Mouse (Mus musculus) hindbrain, embryonic 10.5 days (tissue): ENCODE measurements around the gene Art3. TPM values are rescaled to one million over a fixed set of nuclear protein-coding genes. Genes with fewer than 3 reads are reported as not detected.

ENCODE experiments used
- DNase-seq: peaks from one replicate; pipeline ENCODE4 v3.0.0-alpha.2; 2017; ENCODE audit warnings: low spot score
- H3K27ac ChIP-seq: fragments of 300-500 bp; sonication (generic); 2 replicates; pipeline ENCODE4 v1.5.1; 2016; ENCODE audit warnings: mild to moderate bottlenecking, moderate library complexity
- H3K27me3 ChIP-seq: fragments of 300-500 bp; sonication (generic); 2 replicates; pipeline ENCODE4 v1.6.1; 2016; ENCODE audit warnings: mild to moderate bottlenecking; ENCODE audit not compliant: poor library complexity, insufficient read depth, severe bottlenecking
- H3K36me3 ChIP-seq: fragments of 300-500 bp; sonication (generic); 2 replicates; pipeline ENCODE4 v1.6.1; 2016; ENCODE audit warnings: mild to moderate bottlenecking, moderate library complexity
- H3K4me1 ChIP-seq: fragments of 300-500 bp; sonication (generic); replicated peaks from 2 replicates; pipeline ENCODE4 v1.6.1; 2016; ENCODE audit warnings: mild to moderate bottlenecking
- H3K4me3 ChIP-seq: fragments of 300-500 bp; sonication (generic); 2 replicates; pipeline ENCODE4 v1.5.1; 2016; ENCODE audit warnings: mild to moderate bottlenecking, moderate library complexity
- H3K9me3 ChIP-seq: fragments of 300-500 bp; sonication (generic); 2 replicates; pipeline ENCODE4 v1.6.1; 2016; ENCODE audit warnings: mild to moderate bottlenecking, moderate library complexity
- WGBS: fragments of 180-500 bp; shearing (Covaris S2); methylation state at CpG from one replicate; pipeline ENCODE4 v1.1.7; 2016; 5-methylcytosine and 5-hydroxymethylcytosine counted together
- polyA plus RNA-seq: library from polyadenylated mRNA; unstranded; fragments of >200 nt; fragmentation: Nextera tagmentation; extraction: Ambion mirVana; gene quantifications from 2 replicates; pipeline ENCODE4 v1.2.1, GENCODE M21; 2016

Gene Art3
- polyA plus RNA-seq, 1 experiment from 2014 or later = 2.7 TPM

GRCm38 (mm10) chr5:92452876-92453275 is 121.2 kb downstream of the Art3 start:
- H3K4me1 ChIP-seq = no peaks in the 10 kb centered on the region
- H3K27ac ChIP-seq = no peak overlapping the region
- no peaks in the 10 kb centered on the region for H3K27me3 ChIP-seq
- WGBS = 93% methylated on average over 5 of the region's 5 CpGs
- no peaks in the 10 kb centered on the region for H3K9me3 ChIP-seq
- peaks cover 81% of the 10 kb centered on the region for H3K36me3 ChIP-seq
- H3K4me3 ChIP-seq = no peak overlapping the region
- DNase-seq = no peak

- Histone ChIP-seq H3K4me1 (no peaks in the 10 kb centered on the region), H3K36me3 (peaks cover 55% of the 10 kb centered on the region), H3K9me3 (no peaks in the 10 kb centered on the region), H3K27me3 (no peaks in the 10 kb centered on the region), H3K4me3 (no peak overlapping the region), H3K27ac (no peak overlapping the region)
- DNase-seq = no peak
- WGBS = 84% methylated on average over 2 of the region's 2 CpGs
Measured at GRCm38 (mm10) chr5:92457410-92457809, 125.8 kb downstream of the Art3 start.

GRCm38 (mm10) chr5:92458726-92459125 is 127.1 kb downstream of the Art3 start:
- Histone ChIP-seq H3K4me3 (no peak overlapping the region), H3K36me3 (peaks cover 45% of the 10 kb centered on the region), H3K4me1 (no peaks in the 10 kb centered on the region), H3K27ac (no peak overlapping the region), H3K27me3 (no peaks in the 10 kb centered on the region), H3K9me3 (no peaks in the 10 kb centered on the region)
- no peak for DNase-seq
- WGBS = 34% methylated on average over 5 of the region's 5 CpGs

DNA sequence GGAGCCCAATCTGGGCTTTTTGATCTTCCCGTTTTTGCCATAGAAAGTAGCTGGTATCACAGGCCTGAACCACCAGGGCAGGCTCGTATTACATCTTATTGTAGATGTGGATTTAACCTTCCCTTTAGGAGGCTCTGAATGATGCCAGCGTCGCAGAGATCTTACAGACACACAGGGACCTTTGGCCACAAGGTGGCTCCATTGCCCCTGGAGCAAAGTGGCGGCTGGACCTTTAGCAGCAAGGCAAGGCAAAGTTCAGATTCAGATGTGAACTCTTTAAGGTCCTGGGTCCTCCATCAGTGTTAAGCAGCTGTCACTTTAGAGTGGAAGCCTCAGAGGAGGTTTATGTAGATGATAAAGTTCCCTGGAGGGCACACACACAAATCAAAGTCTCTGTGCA is 129.7 kb downstream of the Art3 start:
- Histone ChIP-seq H3K4me1 (no peaks in the 10 kb centered on the region), H3K4me3 (no peak overlapping the region), H3K27ac (no peak overlapping the region), H3K9me3 (no peaks in the 10 kb centered on the region), H3K36me3 (peaks cover 29% of the 10 kb centered on the region), H3K27me3 (no peaks in the 10 kb centered on the region)
- 17% methylated on average over 5 of the region's 5 CpGs for WGBS
- peak; percentile 53 for DNase-seq

Other genes with a start within 250 kb of the Art3 start
- gene G3bp2, start 248.1 kb upstream of the Art3 start, polyA plus RNA-seq = 273 and 276 TPM in 2 replicates
- gene Uso1, start 193.9 kb upstream of the Art3 start, polyA plus RNA-seq = 36.6 and 38.5 TPM in 2 replicates
- gene U90926, start 116.4 kb upstream of the Art3 start, polyA plus RNA-seq = not detected in 2 replicates
- 0.16 and 0.22 TPM in 2 replicates for gene Ppef2, start 75.5 kb upstream of the Art3 start, polyA plus RNA-seq
- 3.8 and 5.7 TPM in 2 replicates for gene Naaa, start 53.7 kb upstream of the Art3 start, polyA plus RNA-seq
- 35.3 and 53.7 TPM in 2 replicates for gene Sdad1, start 21.3 kb upstream of the Art3 start, polyA plus RNA-seq
- not detected in 2 replicates for gene Cxcl9, start 3.7 kb upstream of the Art3 start, polyA plus RNA-seq
- 0.20 and 0.77 TPM in 2 replicates for gene Cxcl10, start 17.1 kb downstream of the Art3 start, polyA plus RNA-seq
- gene Nup54, start 103.4 kb downstream of the Art3 start, polyA plus RNA-seq = 52.7 and 65.8 TPM in 2 replicates
- gene Scarb2, start 175.0 kb downstream of the Art3 start, polyA plus RNA-seq = 9.2 and 11.8 TPM in 2 replicates
- gene Fam47e, start 223.2 kb downstream of the Art3 start, polyA plus RNA-seq = 0.86 TPM in 1 of 2 replicates, not detected in the other